Mouse (Mus musculus): ENCODE measurements around the gene Stxbp5l. TPM values are rescaled to one million over a fixed set of nuclear protein-coding genes. Genes with fewer than 3 reads are reported as not detected.

Gene Stxbp5l
- polyA plus RNA-seq, 1 experiment, result 0.05 TPM

GRCm38 (mm10) chr16:37089648-37090047 is 295.1 kb downstream of the Stxbp5l start:
- TF ChIP-seq CTCF (IDR thresholded peaks at IDR 0.05; ENCODE audit: borderline replicate concordance, control insufficient read depth, extremely low read depth, insufficient read depth, low read length, poor library complexity), result no peak
- TF ChIP-seq POLR2A (IDR thresholded peaks at IDR 0.05; ENCODE audit: control insufficient read depth, extremely low read depth, insufficient read depth, low read length, poor library complexity), result no peak
- Histone ChIP-seq H3K27me3 (ENCODE audit: control insufficient read depth, insufficient read depth, low read length) (no peaks in the 10 kb centered on the region), H3K27ac (ENCODE audit: control insufficient read depth, insufficient read depth, low read length) (no peak overlapping the region), H3K4me1 (replicated peaks; ENCODE audit: control insufficient read depth, insufficient read depth, low read length) (peaks cover 6% of the 10 kb centered on the region; the same call in 1 of the 2 replicates), H3K36me3 (ENCODE audit: control insufficient read depth, insufficient read depth, low read length) (no peaks in the 10 kb centered on the region; the same call in 1 of the 2 replicates), H3K4me3 (ENCODE audit: control insufficient read depth, insufficient read depth, low read length) (no peak overlapping the region)
- WGBS, result 95% methylated on average over 1 of the region's 1 CpGs
- DNase-seq, result no peak

GRCm38 (mm10) chr16:37072354-37072753 is 312.4 kb downstream of the Stxbp5l start:
- DNase-seq, result no peak
- Histone ChIP-seq H3K4me3 (ENCODE audit: control insufficient read depth, insufficient read depth, low read length) (no peak overlapping the region), H3K36me3 (ENCODE audit: control insufficient read depth, insufficient read depth, low read length) (peaks cover 21% of the 10 kb centered on the region), H3K27ac (ENCODE audit: control insufficient read depth, insufficient read depth, low read length) (no peak overlapping the region), H3K27me3 (ENCODE audit: control insufficient read depth, insufficient read depth, low read length) (no peaks in the 10 kb centered on the region), H3K4me1 (replicated peaks; ENCODE audit: control insufficient read depth, insufficient read depth, low read length) (no peaks in the 10 kb centered on the region)
- 87% methylated on average over 5 of the region's 5 CpGs for WGBS
- TF ChIP-seq POLR2A (IDR thresholded peaks at IDR 0.05; ENCODE audit: control insufficient read depth, extremely low read depth, insufficient read depth, low read length, poor library complexity) (no peak), CTCF (IDR thresholded peaks at IDR 0.05; ENCODE audit: borderline replicate concordance, control insufficient read depth, extremely low read depth, insufficient read depth, low read length, poor library complexity) (no peak)

Other genes starting within 250 kb of the Stxbp5l start
- gene Gtf2e1, start 154.8 kb upstream of the Stxbp5l start, polyA plus RNA-seq (2012; rRNA removed), result 6.7 and 7.4 TPM in 2 replicates
- 2.7 and 3.1 TPM in 2 replicates for gene Rabl3, start 154.9 kb upstream of the Stxbp5l start, polyA plus RNA-seq (2012; rRNA removed)
- 0.54 and 1.4 TPM in 2 replicates for gene Hgd, start 195.2 kb upstream of the Stxbp5l start, polyA plus RNA-seq (2012; rRNA removed)

All from thymus, adult 2 months (tissue).